Mouse (Mus musculus) midbrain, embryonic 10.5 days (tissue): Measurements from ENCODE around the gene B4gat1. TPM values are rescaled to one million over a fixed set of nuclear protein-coding genes. Genes with fewer than 3 reads are reported as not detected.

ENCODE experiments used
- DNase-seq: peaks from one replicate; pipeline ENCODE4 v3.0.0-alpha.2; 2017; ENCODE audit warnings: low spot score
- H3K27ac ChIP-seq: fragments of 300-500 bp; sonication (generic); replicated peaks from 2 replicates; pipeline ENCODE4 v1.5.1; 2016; ENCODE audit warnings: mild to moderate bottlenecking
- H3K27me3 ChIP-seq: fragments of 300-500 bp; sonication (generic); 2 replicates; pipeline ENCODE4 v1.6.1; 2016; ENCODE audit warnings: low read depth, mild to moderate bottlenecking; ENCODE audit not compliant: poor library complexity, severe bottlenecking
- H3K36me3 ChIP-seq: fragments of 300-500 bp; sonication (generic); 2 replicates; pipeline ENCODE4 v1.6.1; 2016; ENCODE audit warnings: mild to moderate bottlenecking, moderate library complexity
- H3K4me1 ChIP-seq: fragments of 300-500 bp; sonication (generic); 2 replicates; pipeline ENCODE4 v1.6.1; 2016
- H3K4me3 ChIP-seq: fragments of 300-500 bp; sonication (generic); 2 replicates; pipeline ENCODE4 v1.5.1; 2016; ENCODE audit warnings: mild to moderate bottlenecking, moderate library complexity
- H3K9me3 ChIP-seq: fragments of 300-500 bp; sonication (generic); replicated peaks from 2 replicates; pipeline ENCODE4 v1.6.1; 2016; ENCODE audit warnings: mild to moderate bottlenecking
- WGBS: fragments of 180-500 bp; shearing (Covaris S2); methylation state at CpG from one replicate; pipeline ENCODE4 v1.1.7; 2016; 5-methylcytosine and 5-hydroxymethylcytosine counted together
- polyA plus RNA-seq: library from polyadenylated mRNA; unstranded; fragments of >200 nt; fragmentation: Nextera tagmentation; extraction: Ambion mirVana; gene quantifications from 2 replicates; pipeline ENCODE4 v1.2.1, GENCODE M21; 2016

B4gat1 gene
- polyA plus RNA-seq, 1 experiment from 2014 or later = 42.1 TPM

GRCm38 (mm10) chr19:5053909-5054308, 15.3 kb downstream of the B4gat1 start:
- peak; percentile 78 for DNase-seq
- peaks cover 8% of the 10 kb centered on the region for H3K36me3 ChIP-seq
- no peak overlapping the region for H3K4me3 ChIP-seq
- H3K27ac ChIP-seq = no peak overlapping the region
- WGBS = 17% methylated on average over 9 of the region's 9 CpGs
- H3K9me3 ChIP-seq = no peaks in the 10 kb centered on the region
- peaks cover 57% of the 10 kb centered on the region for H3K4me1 ChIP-seq
- H3K27me3 ChIP-seq = peaks cover 77% of the 10 kb centered on the region

GRCm38 (mm10) chr19:5056251-5056650, 17.6 kb downstream of the B4gat1 start:
- H3K27me3 ChIP-seq = peaks cover 64% of the 10 kb centered on the region
- no peaks in the 10 kb centered on the region for H3K9me3 ChIP-seq
- peaks cover 57% of the 10 kb centered on the region for H3K4me1 ChIP-seq
- 0 out of 2 replicates have a peak overlapping the region, but pooled peaks have one; percentile 14 for H3K4me3 ChIP-seq
- no peak overlapping the region; the same call in 1 of the 2 replicates for H3K27ac ChIP-seq
- peak; percentile 67 for DNase-seq
- H3K36me3 ChIP-seq = no peaks in the 10 kb centered on the region
- WGBS = 13% methylated on average over 6 of the region's 6 CpGs

- no peak overlapping the region for H3K4me3 ChIP-seq
- H3K27me3 ChIP-seq = peaks cover 45% of the 10 kb centered on the region
- DNase-seq = no peak
- H3K36me3 ChIP-seq = no peaks in the 10 kb centered on the region
- no peaks in the 10 kb centered on the region for H3K9me3 ChIP-seq
- peak overlapping the region; percentile 46 for H3K27ac ChIP-seq
- WGBS = 32% methylated on average over 16 of the region's 16 CpGs
- peaks cover 42% of the 10 kb centered on the region for H3K4me1 ChIP-seq
Observed at GRCm38 (mm10) chr19:5057876-5058775, 19.5 kb downstream of the B4gat1 start.

GRCm38 (mm10) chr19:5058801-5059771, 20.5 kb downstream of the B4gat1 start:
- WGBS = 12% methylated on average over 10 of the region's 10 CpGs
- H3K4me3 ChIP-seq = peak overlapping the region; percentile 15; the same call in 1 of the 2 replicates
- no peaks in the 10 kb centered on the region for H3K9me3 ChIP-seq
- H3K4me1 ChIP-seq = peaks cover 42% of the 10 kb centered on the region
- H3K27ac ChIP-seq = peak overlapping the region; percentile 46
- peaks cover 36% of the 10 kb centered on the region for H3K27me3 ChIP-seq
- H3K36me3 ChIP-seq = no peaks in the 10 kb centered on the region
- DNase-seq = no peak

GRCm38 (mm10) chr19:5060365-5061330, 22.0 kb downstream of the B4gat1 start:
- Histone ChIP-seq H3K4me1 (peaks cover 42% of the 10 kb centered on the region), H3K9me3 (no peaks in the 10 kb centered on the region), H3K27ac (peak overlapping the region; percentile 56)

GRCm38 (mm10) chr19:5062041-5062440, 23.4 kb downstream of the B4gat1 start:
- H3K4me1 ChIP-seq = peaks cover 40% of the 10 kb centered on the region
- DNase-seq = no peak
- H3K4me3 ChIP-seq = no peak overlapping the region
- H3K9me3 ChIP-seq = no peaks in the 10 kb centered on the region
- 87% methylated on average over 5 of the region's 5 CpGs for WGBS
- H3K27me3 ChIP-seq = peaks cover 36% of the 10 kb centered on the region
- H3K27ac ChIP-seq = no peak overlapping the region
- H3K36me3 ChIP-seq = no peaks in the 10 kb centered on the region

More at GRCm38 (mm10) chr19:5060365-5061330, 22.0 kb downstream of the B4gat1 start:
- DNase-seq = no peak
- Histone ChIP-seq H3K36me3 (no peaks in the 10 kb centered on the region), H3K27me3 (peaks cover 29% of the 10 kb centered on the region), H3K4me3 (no peak overlapping the region)
- WGBS = 36% methylated on average over 5 of the region's 5 CpGs

- 71% methylated on average over 6 of the region's 6 CpGs for WGBS
- peaks cover 44% of the 10 kb centered on the region for H3K4me1 ChIP-seq
- no peaks in the 10 kb centered on the region for H3K36me3 ChIP-seq
- no peak overlapping the region for H3K4me3 ChIP-seq
- H3K27ac ChIP-seq = no peak overlapping the region
- no peaks in the 10 kb centered on the region for H3K9me3 ChIP-seq
- DNase-seq = no peak
- peaks cover 36% of the 10 kb centered on the region for H3K27me3 ChIP-seq
Observed at GRCm38 (mm10) chr19:5062446-5062845, 23.8 kb downstream of the B4gat1 start.

- Histone ChIP-seq H3K4me3 (no peak overlapping the region), H3K27me3 (peaks cover 51% of the 10 kb centered on the region), H3K27ac (no peak overlapping the region), H3K4me1 (peaks cover 45% of the 10 kb centered on the region), H3K9me3 (no peaks in the 10 kb centered on the region), H3K36me3 (no peaks in the 10 kb centered on the region)
- WGBS = 78% methylated on average over 7 of the region's 7 CpGs
- DNase-seq = no peak
Observed at GRCm38 (mm10) chr19:5065104-5065503, 26.5 kb downstream of the B4gat1 start.

- 9% methylated on average over 15 of the region's 15 CpGs for WGBS
- Histone ChIP-seq H3K4me3 (peak overlapping the region; percentile 52), H3K27ac (peak overlapping the region; percentile 74; the same call in 1 of the 2 replicates), H3K9me3 (no peaks in the 10 kb centered on the region), H3K4me1 (peaks cover 49% of the 10 kb centered on the region), H3K27me3 (peaks cover 65% of the 10 kb centered on the region), H3K36me3 (no peaks in the 10 kb centered on the region)
- DNase-seq = no peak
Observed at GRCm38 (mm10) chr19:5067040-5067799, 28.6 kb downstream of the B4gat1 start.

GRCm38 (mm10) chr19:5067867-5068569, 29.4 kb downstream of the B4gat1 start, which contains the start of gene Cd248:
Gene Cd248 (plus strand): TSS chr19:5068078.
- no peaks in the 10 kb centered on the region for H3K9me3 ChIP-seq
- peaks cover 57% of the 10 kb centered on the region for H3K4me1 ChIP-seq
- H3K27me3 ChIP-seq = peaks cover 65% of the 10 kb centered on the region
- peak within 1 kb of the TSS; percentile 74 for H3K27ac ChIP-seq
- H3K36me3 ChIP-seq = no peaks in the 10 kb centered on the region
- WGBS = 1% methylated on average over 56 of the region's 56 CpGs
- H3K4me3 ChIP-seq = peak within 1 kb of the TSS; percentile 52
- peak; percentile 66 for DNase-seq
